Mouse (Mus musculus) hindbrain, postnatal 0 days (tissue): ENCODE results near the gene Psmb3. TPM values are rescaled to one million over a fixed set of nuclear protein-coding genes. Genes with fewer than 3 reads are reported as not detected.
A peak's percentile ranks its signal among the peaks of the same experiment; 100 is the strongest.

Experiments
- ATAC-seq: fragments of 200-750 bp; cut with Nextera tagmentation; 2 replicates; pipeline ENCODE4 v1.8.0; 2017; ENCODE audit warnings: mild to moderate bottlenecking, moderate TSS enrichment, moderate library complexity
- DNase-seq: peaks from one replicate; pipeline ENCODE4 v3.0.0-alpha.2; 2015; ENCODE audit warnings: low spot score
- H3K27ac ChIP-seq: fragments of 300-500 bp; sonication (generic); 2 replicates; pipeline ENCODE4 v1.5.1; 2014; ENCODE audit warnings: mild to moderate bottlenecking
- H3K27me3 ChIP-seq: fragments of 300-500 bp; sonication (generic); 2 replicates; pipeline ENCODE4 v1.6.1; 2014; ENCODE audit warnings: low read length, mixed read lengths; ENCODE audit not compliant: insufficient read depth
- H3K36me3 ChIP-seq: fragments of 300-500 bp; sonication (generic); 2 replicates; pipeline ENCODE4 v1.6.1; 2014; ENCODE audit warnings: low read length, mixed read lengths; ENCODE audit not compliant: insufficient read depth
- H3K4me1 ChIP-seq: fragments of 300-500 bp; sonication (generic); 2 replicates; pipeline ENCODE4 v1.6.1; 2014; ENCODE audit warnings: antibody characterized with exemption, low read length, mixed read lengths; ENCODE audit not compliant: insufficient read depth
- H3K4me2 ChIP-seq: fragments of 300-500 bp; sonication (generic); 2 replicates; pipeline ENCODE4 v1.6.1; 2014; ENCODE audit warnings: low read depth, mild to moderate bottlenecking, low read length, moderate library complexity, mixed read lengths
- H3K4me3 ChIP-seq: fragments of 300-500 bp; sonication (generic); 2 replicates; pipeline ENCODE4 v1.5.1; 2014; ENCODE audit warnings: low read length
- H3K9ac ChIP-seq: fragments of 300-500 bp; sonication (generic); replicated peaks from 2 replicates; pipeline ENCODE4 v1.6.1; 2014; ENCODE audit warnings: mild to moderate bottlenecking, low read length, moderate library complexity, mixed read lengths
- H3K9me3 ChIP-seq: fragments of 300-500 bp; sonication (generic); 2 replicates; pipeline ENCODE4 v1.6.1; 2016; ENCODE audit warnings: low read length, mixed read lengths
- CTCF ChIP-seq: IDR thresholded peaks from 2 replicates; pipeline ENCODE4 v1.5.1; 2016; ENCODE audit warnings: antibody characterized with exemption, control low read depth, low read depth
- WGBS: fragments of 180-500 bp; shearing (Covaris S2); extraction: QIAGEN DNeasy Blood & Tissue Kit; methylation state at CpG from one replicate; pipeline ENCODE4 v1.1.7; 2014; 5-methylcytosine and 5-hydroxymethylcytosine counted together
- polyA plus RNA-seq: library from polyadenylated mRNA; unstranded; fragments of >200 nt; fragmentation: Nextera tagmentation; extraction: Ambion mirVana; gene quantifications from 2 replicates; pipeline ENCODE4 v1.2.1, GENCODE M21; 2015
- total RNA-seq: library from RNA; depleted of rRNA; stranded (reverse); fragments of >200 nt; gene quantifications from 2 replicates; pipeline ENCODE4 v1.2.3, GENCODE M21; 2014

The Psmb3 gene
- total and polyA plus RNA-seq, 2 experiments from 2014 or later: 498 to 523 TPM

DNA sequence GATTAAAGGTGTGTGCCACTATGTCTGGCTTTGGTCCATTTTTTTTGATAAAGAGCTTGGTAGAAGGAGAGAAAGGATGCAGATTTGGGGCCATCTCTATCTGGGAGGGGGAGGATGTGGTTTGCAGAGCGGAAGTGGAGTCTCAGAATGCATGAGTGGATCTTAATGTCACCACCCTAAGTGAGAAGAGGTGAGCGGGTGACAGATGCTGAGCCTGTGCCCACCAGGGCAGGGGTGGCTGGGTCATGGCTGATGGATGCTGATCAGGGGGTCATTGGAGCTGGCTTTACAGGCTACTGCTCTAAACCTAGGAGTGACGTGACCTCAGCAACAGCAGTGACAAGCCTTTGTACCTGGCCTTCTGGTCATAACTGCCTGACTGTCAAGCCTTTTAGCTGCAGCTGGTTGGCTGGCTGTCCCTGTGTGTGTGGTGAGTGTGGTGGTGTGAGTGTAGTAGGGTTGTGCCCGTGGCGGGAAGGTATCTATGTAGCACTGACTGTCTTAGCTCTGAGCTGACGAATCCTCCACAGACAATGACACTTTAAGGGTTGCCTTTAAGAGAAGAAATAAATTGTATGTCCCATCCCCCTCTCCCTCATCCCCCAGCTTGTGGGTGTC lies 19.0 kb upstream of the Psmb3 start:
- no peak for DNase-seq
- Histone ChIP-seq H3K4me3 (no peak overlapping the region), H3K4me1 (0 out of 2 replicates have a peak, but pooled peaks cover 8% of the 10 kb centered on the region), H3K9me3 (no peaks in the 10 kb centered on the region), H3K27me3 (no peaks in the 10 kb centered on the region), H3K27ac (no peak overlapping the region), H3K36me3 (peaks cover 10% of the 10 kb centered on the region), H3K4me2 (no peak overlapping the region), H3K9ac (no peak overlapping the region)
- no peak for TF ChIP-seq CTCF
- 80% methylated on average over 6 of the region's 6 CpGs for WGBS
- no peak for ATAC-seq

DNA sequence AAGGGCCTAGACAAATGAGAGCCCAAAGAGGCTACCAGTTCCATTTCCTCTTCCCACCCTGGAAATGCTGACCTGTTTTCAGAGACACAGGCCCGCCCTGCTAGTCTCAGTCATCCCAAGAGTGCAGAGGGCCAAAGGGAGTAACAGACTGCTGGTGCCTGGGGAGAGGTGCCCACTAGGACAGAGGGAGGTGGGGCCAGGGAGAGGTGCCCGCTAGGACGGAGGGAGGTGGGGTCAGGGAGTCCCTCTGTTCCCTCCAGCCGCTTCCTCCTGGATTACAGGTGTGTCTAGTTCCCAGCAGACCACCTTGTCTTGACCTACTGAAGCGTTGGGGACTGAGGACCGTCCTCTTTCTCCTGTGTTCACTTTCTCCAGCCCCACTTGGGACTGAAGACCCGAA lies 18.4 kb upstream of the Psmb3 start:
- H3K9ac ChIP-seq: no peak overlapping the region
- no peak overlapping the region for H3K4me2 ChIP-seq
- no peak overlapping the region for H3K27ac ChIP-seq
- no peaks in the 10 kb centered on the region for H3K9me3 ChIP-seq
- 0 out of 2 replicates have a peak, but pooled peaks cover 8% of the 10 kb centered on the region for H3K4me1 ChIP-seq
- TF ChIP-seq CTCF: no peak
- WGBS: 45% methylated on average over 7 of the region's 7 CpGs
- DNase-seq (no peak), ATAC-seq (no peak)
- H3K36me3 ChIP-seq: peaks cover 10% of the 10 kb centered on the region
- no peaks in the 10 kb centered on the region for H3K27me3 ChIP-seq
- H3K4me3 ChIP-seq: no peak overlapping the region

DNA sequence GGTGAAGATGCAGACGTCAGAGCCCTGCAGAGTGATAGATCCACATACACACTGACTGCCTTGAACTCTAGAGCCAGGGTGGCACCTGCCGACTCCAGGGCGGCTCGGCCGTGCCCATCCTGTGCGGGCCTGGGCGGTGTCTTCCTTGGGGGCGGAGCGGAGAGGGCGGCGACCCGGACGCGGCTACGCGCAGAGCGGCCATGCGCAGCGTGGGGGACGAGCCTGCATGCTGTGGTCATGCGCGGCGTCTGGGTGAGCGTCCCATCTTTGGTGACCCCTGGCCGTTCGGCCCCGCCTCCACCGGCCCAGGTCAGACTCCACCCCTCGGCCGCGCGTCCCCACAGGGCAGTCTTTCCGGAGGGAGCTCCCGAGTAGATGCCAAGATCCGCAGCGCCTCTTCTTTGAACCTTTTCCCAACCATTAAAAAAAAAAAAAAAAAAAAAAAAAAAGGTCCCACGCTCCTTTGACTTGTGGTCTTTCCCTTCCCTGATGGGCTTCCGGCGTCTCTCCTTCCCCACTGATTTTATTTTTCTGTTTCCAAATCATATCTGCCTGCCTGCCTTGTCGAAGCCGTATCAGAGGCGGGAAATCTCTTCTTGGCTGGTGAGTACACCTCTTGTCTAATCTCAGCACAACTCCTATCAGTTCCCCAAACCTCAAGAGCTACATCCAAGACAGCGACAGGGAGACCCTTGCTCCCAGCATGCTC lies 17.4 kb upstream of the Psmb3 start, which contains the start of gene Cisd3:
Gene Cisd3, plus strand, starts transcription at position 214 of the 709 bp plus-strand sequence.
- Histone ChIP-seq H3K4me2 (peak within 1 kb of the TSS; percentile 74), H3K27ac (peak within 1 kb of the TSS; percentile 1; the same call in 1 of the 2 replicates), H3K36me3 (peaks cover 15% of the 10 kb centered on the region), H3K4me1 (0 out of 2 replicates have a peak, but pooled peaks cover 8% of the 10 kb centered on the region), H3K9ac (peak within 1 kb of the TSS; percentile 33), H3K9me3 (no peaks in the 10 kb centered on the region), H3K27me3 (no peaks in the 10 kb centered on the region), H3K4me3 (peak within 1 kb of the TSS; percentile 38)
- DNase-seq: peak; percentile 80
- WGBS: 1% methylated on average over 43 of the region's 43 CpGs
- TF ChIP-seq CTCF: no peak
- ATAC-seq: peak; percentile 71

DNA sequence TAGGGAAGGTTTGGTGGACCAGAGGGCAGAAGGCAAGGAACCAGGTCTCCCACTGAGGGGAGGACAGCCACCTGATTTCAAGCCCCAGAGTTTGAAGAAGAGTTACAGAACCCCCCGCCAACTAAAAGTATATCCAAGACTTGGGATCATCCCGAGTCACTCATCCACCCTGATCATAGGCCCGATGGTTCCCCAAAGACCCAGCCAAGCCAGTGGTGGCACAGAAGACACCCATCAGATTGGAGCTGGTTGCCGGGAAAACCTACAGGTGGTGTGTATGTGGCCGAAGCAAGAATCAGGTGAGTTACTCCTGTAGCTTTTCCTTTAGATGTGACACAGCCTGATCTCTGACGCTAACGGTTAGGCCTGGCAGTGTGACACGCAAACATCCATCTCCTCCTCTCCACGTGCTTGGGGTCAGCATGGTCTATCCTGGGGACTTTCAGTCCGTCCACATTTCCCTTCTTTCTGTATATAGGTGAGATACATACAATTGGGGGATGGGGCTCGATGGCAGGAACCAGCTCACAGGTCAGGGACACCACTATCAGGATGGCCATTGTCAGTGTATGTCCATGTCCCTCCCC lies 16.8 kb upstream of the Psmb3 start:
- no peak for TF ChIP-seq CTCF
- DNase-seq (no peak), ATAC-seq (no peak)
- Histone ChIP-seq H3K4me1 (0 out of 2 replicates have a peak, but pooled peaks cover 8% of the 10 kb centered on the region), H3K4me3 (peak overlapping the region; percentile 38; the same call in 1 of the 2 replicates), H3K36me3 (peaks cover 19% of the 10 kb centered on the region), H3K4me2 (peak overlapping the region; percentile 74), H3K27me3 (no peaks in the 10 kb centered on the region), H3K27ac (no peak overlapping the region), H3K9ac (no peak overlapping the region; the same call in 1 of the 2 replicates), H3K9me3 (no peaks in the 10 kb centered on the region)
- WGBS: 71% methylated on average over 11 of the region's 11 CpGs

DNA sequence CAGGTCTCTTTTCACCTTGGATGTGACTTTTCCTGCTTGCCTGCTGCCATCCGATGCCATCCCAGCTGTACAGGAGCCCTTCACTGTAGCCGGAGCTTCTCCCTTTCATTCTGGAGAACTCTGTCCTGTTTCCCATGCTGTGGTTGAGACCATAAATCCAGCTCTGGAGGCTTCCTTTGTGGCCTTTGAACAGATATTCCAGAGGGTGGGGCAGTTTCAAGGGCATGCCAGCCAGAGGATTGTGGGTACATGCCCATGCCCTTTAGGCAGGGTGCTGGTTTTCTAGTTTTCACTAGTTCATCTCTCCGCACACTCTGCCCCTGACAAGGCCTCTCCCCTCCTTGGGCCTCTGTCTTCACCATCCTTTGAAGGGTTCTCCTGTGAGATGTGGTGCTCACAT lies 16.1 kb upstream of the Psmb3 start:
- ATAC-seq: no peak
- Histone ChIP-seq H3K27ac (no peak overlapping the region), H3K9ac (no peak overlapping the region), H3K4me2 (no peak overlapping the region), H3K9me3 (no peaks in the 10 kb centered on the region), H3K4me1 (0 out of 2 replicates have a peak, but pooled peaks cover 8% of the 10 kb centered on the region), H3K27me3 (no peaks in the 10 kb centered on the region), H3K36me3 (peaks cover 19% of the 10 kb centered on the region), H3K4me3 (no peak overlapping the region)
- no peak for DNase-seq
- TF ChIP-seq CTCF: no peak
- 92% methylated on average over 3 of the region's 3 CpGs for WGBS

DNA sequence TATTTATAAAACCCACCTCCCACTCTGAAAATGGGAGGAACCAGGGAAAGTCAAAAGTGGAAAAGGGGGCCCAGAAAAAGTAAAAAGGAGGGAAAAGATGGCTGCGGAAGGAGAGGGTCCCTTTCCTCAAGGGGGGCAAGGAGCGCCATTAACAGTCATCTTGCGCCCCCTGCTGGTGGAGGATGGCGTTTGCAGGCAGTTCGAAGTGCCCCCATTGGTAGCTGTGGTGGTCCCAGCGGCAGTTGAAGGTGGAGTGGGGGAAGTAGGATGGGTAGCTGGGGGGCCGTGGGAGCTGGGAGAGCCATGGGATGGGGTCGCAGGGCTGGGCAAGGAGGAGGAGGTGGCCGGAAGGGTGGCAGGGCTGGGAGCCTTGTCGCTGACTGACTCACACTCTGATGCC lies 13.3 kb upstream of the Psmb3 start:
- peak; percentile 97 for TF ChIP-seq CTCF
- H3K9ac ChIP-seq: no peak overlapping the region
- 24% methylated on average over 10 of the region's 10 CpGs for WGBS
- no peaks in the 10 kb centered on the region for H3K9me3 ChIP-seq
- ATAC-seq (no peak), DNase-seq (peak; percentile 87)
- no peaks in the 10 kb centered on the region for H3K27me3 ChIP-seq
- H3K4me2 ChIP-seq: no peak overlapping the region
- H3K27ac ChIP-seq: no peak overlapping the region
- H3K36me3 ChIP-seq: peaks cover 22% of the 10 kb centered on the region
- H3K4me3 ChIP-seq: no peak overlapping the region
- H3K4me1 ChIP-seq: peaks cover 17% of the 10 kb centered on the region
